Mouse (Mus musculus): ENCODE measurements around the gene Gbp2.

Gbp2 gene

GRCm38 (mm10) chr3:142664723-142665122, 44.3 kb downstream of the Gbp2 start:
- ChIA-PET CTCF (no interaction called here), POLR2A (no interaction called here)

GRCm38 (mm10) chr3:142674607-142675006, 54.2 kb downstream of the Gbp2 start:
- POLR2A ChIA-PET, result no interaction called here

More at GRCm38 (mm10) chr3:142674607-142675006, 54.2 kb downstream of the Gbp2 start:
- CTCF ChIA-PET, result no interaction called here

Data from embryonic stem cell, embryonic (primary cell).